Mouse (Mus musculus): ENCODE measurements at regions not wholly inside any gene's neighbourhood (a gene's known extent, or its start where the extent isn't known, plus 50 kb on each side); places are given as distances from the start of the nearest gene placed in this dataset.

DNA sequence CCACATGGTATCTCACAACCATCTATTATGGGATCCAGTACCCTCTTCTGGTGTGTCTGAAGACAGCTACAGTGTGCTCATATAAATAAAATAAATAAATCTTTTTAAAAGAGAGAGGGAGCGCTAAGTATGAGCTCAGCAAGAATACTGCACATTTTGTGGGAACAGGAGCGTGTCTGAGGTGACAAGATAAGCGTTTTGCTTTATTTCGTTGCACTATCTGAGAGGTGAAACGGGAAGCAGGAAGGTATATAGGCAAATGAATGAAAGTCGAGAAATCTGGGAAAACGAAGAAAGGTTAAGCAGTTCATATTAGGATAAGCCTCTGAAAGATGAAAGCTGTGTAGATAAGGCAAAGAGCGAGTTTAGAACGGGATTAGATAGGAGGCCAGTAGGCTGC is 61.7 kb upstream of the Foxn3 start:
- Histone ChIP-seq H3K79me2 (replicated peaks; ENCODE audit: control insufficient read depth, insufficient read depth, low read length) (no peaks in the 10 kb centered on the region), H3K4me1 (ENCODE audit: control insufficient read depth, insufficient read depth, low read length) (peaks cover 3% of the 10 kb centered on the region), H3K27me3 (ENCODE audit: control insufficient read depth, insufficient read depth, low read length) (no peaks in the 10 kb centered on the region), H3K4me3 (no peak overlapping the region), H3K27ac (no peak overlapping the region), H3K9ac (ENCODE audit: low read depth, low read length) (no peak overlapping the region), H3K36me3 (ENCODE audit: control insufficient read depth, insufficient read depth, low read length) (peaks cover 3% of the 10 kb centered on the region; the same call in 1 of the 2 replicates)
- intact Hi-C loops (cut with DNase I), result loop anchor here (5.0 kb wide), 1 partner anchor 233 kb away; no protein-coding TSS in a partner anchor
- no peak for DNase-seq
- WGBS, result 50% methylated on average over 9 of the region's 9 CpGs
- TF ChIP-seq CTCF (IDR thresholded peaks at IDR 0.05) (no peak), POLR2A (IDR thresholded peaks at IDR 0.05; ENCODE audit: insufficient read depth, low read depth, low read length) (no peak), EP300 (IDR thresholded peaks at IDR 0.05; ENCODE audit: insufficient read depth, low read depth, low read length) (no peak)

DNA sequence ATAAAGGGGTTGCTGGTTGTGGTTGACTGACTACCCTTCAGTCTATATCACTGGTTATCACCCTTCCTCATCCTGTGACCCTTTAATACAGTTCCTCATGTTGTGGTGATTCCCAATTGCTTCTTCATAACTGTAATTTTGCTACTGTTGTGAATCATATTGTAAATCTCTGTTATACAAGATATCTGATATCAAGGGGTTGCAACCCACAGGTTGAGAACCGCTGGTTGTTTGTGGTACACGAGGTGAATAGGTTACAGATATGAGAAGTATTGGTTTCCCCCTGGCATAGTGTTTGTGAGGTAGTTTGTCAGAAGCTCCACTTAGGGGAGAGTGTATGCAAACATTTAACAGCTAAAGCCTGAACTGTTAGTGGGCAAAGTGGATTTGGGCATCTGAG is 58.9 kb upstream of the Foxn3 start:
- Histone ChIP-seq H3K4me1 (ENCODE audit: control insufficient read depth, insufficient read depth, low read length) (no peaks in the 10 kb centered on the region; the same call in 1 of the 2 replicates), H3K79me2 (replicated peaks; ENCODE audit: control insufficient read depth, insufficient read depth, low read length) (no peaks in the 10 kb centered on the region), H3K27ac (no peak overlapping the region), H3K9ac (ENCODE audit: low read depth, low read length) (no peak overlapping the region), H3K36me3 (ENCODE audit: control insufficient read depth, insufficient read depth, low read length) (peaks cover 3% of the 10 kb centered on the region; the same call in 1 of the 2 replicates), H3K27me3 (ENCODE audit: control insufficient read depth, insufficient read depth, low read length) (no peaks in the 10 kb centered on the region), H3K4me3 (no peak overlapping the region)
- no peak for TF ChIP-seq POLR2A (IDR thresholded peaks at IDR 0.05; ENCODE audit: insufficient read depth, low read depth, low read length)
- no peak for TF ChIP-seq EP300 (IDR thresholded peaks at IDR 0.05; ENCODE audit: insufficient read depth, low read depth, low read length)
- no peak for TF ChIP-seq CTCF (IDR thresholded peaks at IDR 0.05)
- intact Hi-C loops (cut with DNase I), result no loop called here
- no peak for DNase-seq
- WGBS, result 67% methylated on average over 2 of the region's 2 CpGs

DNA sequence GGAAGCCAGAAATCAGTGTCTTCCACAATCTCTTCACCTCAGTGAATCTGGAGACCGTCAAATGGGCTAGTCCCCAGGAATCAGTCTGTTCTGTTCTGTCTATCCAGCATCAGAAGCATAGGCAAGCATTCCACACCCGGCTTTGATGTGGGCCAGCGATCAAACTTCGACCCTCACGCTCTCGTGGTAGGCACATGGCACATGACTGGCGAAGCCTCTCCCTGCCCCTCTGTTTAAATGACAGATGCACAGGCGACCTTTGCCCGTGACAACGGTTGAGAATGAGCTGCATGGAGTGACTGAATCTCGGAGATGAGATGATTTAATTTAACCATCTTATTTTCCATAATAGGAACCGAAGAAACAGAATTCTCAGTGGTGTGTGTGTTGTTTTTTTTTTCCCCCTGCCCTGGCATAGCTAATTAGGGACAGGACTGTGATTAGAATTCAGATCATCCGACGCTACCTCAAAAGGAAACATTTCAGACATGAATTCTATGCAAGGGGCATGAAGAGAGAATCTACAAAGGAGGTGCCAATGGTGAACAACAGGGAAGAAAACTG is 53.9 kb upstream of the Foxn3 start:
- no peak for DNase-seq
- H3K4me3 ChIP-seq, result no peak overlapping the region
- TF ChIP-seq EP300 (IDR thresholded peaks at IDR 0.05; ENCODE audit: insufficient read depth, low read depth, low read length), result no peak
- no peak for TF ChIP-seq POLR2A (IDR thresholded peaks at IDR 0.05; ENCODE audit: insufficient read depth, low read depth, low read length)
- no peak for TF ChIP-seq CTCF (IDR thresholded peaks at IDR 0.05)
- no peak overlapping the region for H3K9ac ChIP-seq (ENCODE audit: low read depth, low read length)
- H3K79me2 ChIP-seq (replicated peaks; ENCODE audit: control insufficient read depth, insufficient read depth, low read length), result no peaks in the 10 kb centered on the region
- intact Hi-C loops (cut with DNase I), result no loop called here
- WGBS, result 89% methylated on average over 14 of the region's 14 CpGs
- no peak overlapping the region for H3K27ac ChIP-seq
- H3K4me1 ChIP-seq (ENCODE audit: control insufficient read depth, insufficient read depth, low read length), result no peaks in the 10 kb centered on the region
- H3K27me3 ChIP-seq (ENCODE audit: control insufficient read depth, insufficient read depth, low read length), result no peaks in the 10 kb centered on the region
- H3K36me3 ChIP-seq (ENCODE audit: control insufficient read depth, insufficient read depth, low read length), result no peaks in the 10 kb centered on the region

DNA sequence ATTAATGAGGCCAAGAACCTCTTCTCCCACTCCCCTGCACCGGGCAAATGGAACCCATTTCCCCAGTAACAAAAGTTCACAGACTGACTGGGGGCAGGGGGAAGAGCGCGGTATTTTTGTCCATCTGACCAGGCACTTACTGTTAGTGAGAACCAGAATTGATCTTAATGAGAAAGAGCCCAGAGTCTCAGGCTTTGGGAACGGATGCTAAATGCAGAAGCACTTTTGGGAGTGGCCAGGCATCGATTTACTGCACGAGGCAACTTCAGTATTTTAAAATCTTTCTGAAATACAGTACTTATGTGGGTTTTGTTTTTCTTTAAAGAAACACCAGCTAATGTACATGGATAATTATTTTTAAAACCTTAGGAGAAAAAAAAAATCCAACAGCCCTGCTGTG is 51.0 kb upstream of the Foxn3 start:
- Histone ChIP-seq H3K36me3 (ENCODE audit: control insufficient read depth, insufficient read depth, low read length) (no peaks in the 10 kb centered on the region), H3K27me3 (ENCODE audit: control insufficient read depth, insufficient read depth, low read length) (no peaks in the 10 kb centered on the region), H3K9ac (ENCODE audit: low read depth, low read length) (no peak overlapping the region), H3K4me3 (no peak overlapping the region), H3K27ac (no peak overlapping the region), H3K79me2 (replicated peaks; ENCODE audit: control insufficient read depth, insufficient read depth, low read length) (no peaks in the 10 kb centered on the region), H3K4me1 (ENCODE audit: control insufficient read depth, insufficient read depth, low read length) (peaks cover 3% of the 10 kb centered on the region)
- 69% methylated on average over 6 of the region's 6 CpGs for WGBS
- no peak for DNase-seq
- no peak for TF ChIP-seq POLR2A (IDR thresholded peaks at IDR 0.05; ENCODE audit: insufficient read depth, low read depth, low read length)
- intact Hi-C loops (cut with DNase I), result no loop called here

Data from heart, adult 2 months (tissue).